Mouse (Mus musculus): ENCODE measurements around the gene Fam219b.

The Fam219b gene

DNA sequence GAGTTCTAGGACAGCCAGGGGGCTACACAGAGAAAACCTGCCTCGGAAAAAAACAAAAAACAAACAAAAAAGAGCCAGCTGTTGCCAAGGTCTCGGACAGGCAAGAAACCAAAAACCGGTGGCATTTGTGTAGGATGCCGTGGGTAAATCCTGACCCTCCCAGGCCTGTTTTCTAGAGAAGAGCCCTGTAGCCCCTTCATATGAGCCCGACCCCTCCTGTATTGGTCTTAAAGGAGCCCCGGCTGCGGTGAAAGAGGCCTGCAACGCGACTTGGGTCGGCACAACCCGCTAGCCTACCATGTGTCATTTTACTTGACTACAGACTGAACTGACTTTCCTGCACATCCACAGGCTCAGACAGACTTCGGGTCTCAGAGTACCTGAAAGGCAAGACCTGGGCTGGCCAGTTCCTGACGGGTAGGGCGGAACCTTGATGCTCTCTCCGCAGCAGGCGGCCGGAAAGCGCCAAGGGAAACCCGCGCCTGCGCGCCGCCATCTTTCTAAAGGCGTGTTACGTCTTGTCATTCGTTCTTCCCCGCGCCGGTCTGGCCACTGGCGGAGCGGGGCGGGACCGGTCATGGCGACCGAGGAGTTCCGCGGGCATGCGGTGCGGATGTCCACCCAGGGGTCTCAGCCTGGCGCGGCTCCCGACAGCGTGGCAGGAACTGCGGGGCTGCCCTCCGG lies at the start of gene Fam219b:
Gene Fam219b (plus strand): TSS at position 485 of the 684 bp plus-strand sequence.
- DNase-seq (ENCODE audit: low spot score): peak; percentile 89

DNA sequence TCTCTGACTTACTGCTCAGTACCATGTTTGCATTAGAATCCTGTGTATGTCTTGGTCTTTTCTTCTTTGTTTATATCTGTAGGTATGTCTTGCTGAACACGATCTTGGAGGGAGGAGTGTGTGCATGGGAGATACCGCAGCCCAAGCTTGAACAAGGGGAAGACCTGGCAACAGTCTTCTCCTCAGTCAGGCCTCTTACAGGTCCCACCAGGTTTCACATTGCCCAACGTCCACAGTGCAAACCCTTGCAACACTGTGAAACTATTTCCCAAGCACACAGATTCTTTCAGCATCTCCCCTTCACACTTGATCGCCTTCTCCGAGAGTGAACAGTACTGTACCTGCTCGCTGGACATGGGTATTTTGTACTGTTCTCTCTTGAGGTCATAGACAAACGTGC lies 49.5 kb upstream of the Fam219b start:
- DNase-seq (ENCODE audit: low spot score): no peak

DNA sequence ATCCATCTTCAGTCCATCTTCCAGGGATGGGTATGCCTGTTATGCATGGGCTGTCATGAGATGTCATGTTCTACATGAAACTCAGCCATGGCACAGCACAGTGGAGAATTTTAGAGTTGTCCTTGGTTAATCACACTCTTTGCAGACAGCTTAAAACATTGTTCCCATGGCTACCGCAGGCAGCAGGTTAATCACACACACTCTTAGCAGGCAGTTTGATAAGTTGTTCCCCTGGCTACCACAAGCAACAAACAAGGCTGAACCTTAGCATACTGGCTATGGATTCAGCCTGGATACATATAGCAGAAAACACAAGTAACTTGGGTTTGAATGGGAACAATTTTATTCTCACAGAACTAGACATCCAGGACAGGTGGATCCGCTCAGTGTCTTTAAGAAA lies 43.8 kb upstream of the Fam219b start:
- no peak for DNase-seq (ENCODE audit: low spot score)

DNA sequence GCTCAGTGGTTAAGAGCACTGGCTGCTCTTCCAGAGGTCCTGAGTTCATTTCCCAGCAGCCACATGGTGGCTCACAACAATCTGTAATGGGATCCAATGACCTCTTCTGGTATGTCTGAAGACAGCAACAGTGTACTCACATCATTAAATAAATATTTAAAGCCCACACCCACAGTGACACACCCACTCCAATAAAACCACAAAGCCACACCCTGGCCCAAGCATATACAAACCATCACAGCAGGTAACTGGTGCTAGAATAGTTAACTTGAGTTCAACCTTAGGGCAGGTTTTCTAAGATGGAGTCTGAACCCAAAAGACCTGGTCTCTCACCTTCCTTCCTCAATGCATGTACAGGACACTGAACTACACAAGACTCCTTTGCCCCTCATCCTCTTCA lies 42.4 kb upstream of the Fam219b start:
- DNase-seq (ENCODE audit: low spot score): no peak

DNA sequence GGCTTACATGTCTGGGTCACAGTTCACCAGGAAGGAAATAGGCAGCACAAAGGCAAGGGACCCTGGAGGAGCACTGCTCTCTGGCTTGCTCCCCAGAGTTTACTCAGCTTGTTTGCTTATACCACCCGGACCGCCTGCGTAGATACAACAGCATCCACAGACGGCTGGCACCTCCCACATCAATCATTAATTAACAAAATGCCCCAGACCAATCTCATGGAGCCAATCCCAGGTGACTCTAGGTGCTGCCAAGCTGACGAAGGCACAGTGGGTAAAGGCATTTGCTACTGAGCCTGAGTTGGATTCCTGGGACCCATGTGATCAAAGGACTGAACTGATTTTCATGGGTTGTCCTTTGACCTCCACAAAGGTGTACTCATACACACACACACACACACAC lies 40.1 kb upstream of the Fam219b start:
- DNase-seq (ENCODE audit: low spot score): no peak

DNA sequence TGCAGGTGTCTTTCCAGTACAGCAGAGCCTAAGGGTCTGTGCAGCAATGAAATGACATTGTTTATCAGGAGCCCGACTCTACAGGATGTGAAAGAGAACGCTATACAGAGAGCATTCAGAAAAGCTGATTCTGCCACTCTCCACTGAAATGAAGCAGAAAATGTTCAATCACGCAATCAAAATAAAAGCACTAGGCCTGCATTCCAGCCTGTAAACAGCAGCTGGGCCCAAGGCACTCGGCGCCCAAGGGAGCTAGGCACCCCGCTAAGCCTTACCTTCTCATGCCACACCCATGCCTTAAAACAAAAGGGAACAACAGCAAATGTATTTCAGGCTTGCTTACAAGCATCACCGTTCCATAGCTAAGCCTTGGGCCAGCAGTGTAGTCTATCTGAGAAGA lies 38.8 kb upstream of the Fam219b start:
- DNase-seq (ENCODE audit: low spot score): no peak

DNA sequence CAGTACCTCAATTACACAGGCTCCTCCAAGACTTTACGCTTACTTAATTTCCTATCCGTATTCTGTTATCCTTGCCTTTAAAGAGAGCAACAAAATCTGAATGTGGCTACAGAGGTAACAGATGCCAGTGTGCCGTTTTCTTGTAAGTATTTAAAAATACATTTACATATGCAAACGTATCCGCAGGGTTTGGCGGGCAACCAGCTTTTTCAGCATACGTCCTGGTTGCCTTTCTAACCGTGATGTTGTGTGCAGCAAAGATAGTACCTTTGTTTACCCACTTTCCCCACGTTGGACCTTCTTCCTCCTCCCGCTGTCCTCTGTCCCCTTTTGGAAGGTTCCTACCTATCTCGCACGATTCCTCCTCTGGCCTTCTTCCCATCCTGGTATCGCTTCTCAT lies 35.9 kb upstream of the Fam219b start:
- no peak for DNase-seq (ENCODE audit: low spot score)

DNA sequence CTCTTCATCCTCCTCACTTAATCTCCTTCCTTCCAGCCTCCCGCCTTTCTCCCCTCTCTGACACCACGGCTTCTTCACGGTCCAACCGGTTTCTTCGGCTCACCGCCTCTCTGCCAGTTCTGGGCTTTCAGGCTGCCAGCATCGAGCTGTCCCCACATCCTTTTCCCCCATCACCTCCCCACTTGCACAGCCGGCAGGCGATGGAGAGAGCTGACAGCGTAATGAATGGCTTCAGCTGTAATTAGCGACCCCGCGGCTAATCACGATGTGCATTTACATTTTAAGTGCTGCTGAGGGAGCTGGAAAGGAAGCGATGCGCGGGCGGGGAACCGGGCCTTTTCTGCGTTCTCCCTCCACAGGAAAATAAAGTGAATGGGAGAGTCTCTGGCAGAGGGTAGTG lies 35.5 kb upstream of the Fam219b start:
- no peak for DNase-seq (ENCODE audit: low spot score)

DNA sequence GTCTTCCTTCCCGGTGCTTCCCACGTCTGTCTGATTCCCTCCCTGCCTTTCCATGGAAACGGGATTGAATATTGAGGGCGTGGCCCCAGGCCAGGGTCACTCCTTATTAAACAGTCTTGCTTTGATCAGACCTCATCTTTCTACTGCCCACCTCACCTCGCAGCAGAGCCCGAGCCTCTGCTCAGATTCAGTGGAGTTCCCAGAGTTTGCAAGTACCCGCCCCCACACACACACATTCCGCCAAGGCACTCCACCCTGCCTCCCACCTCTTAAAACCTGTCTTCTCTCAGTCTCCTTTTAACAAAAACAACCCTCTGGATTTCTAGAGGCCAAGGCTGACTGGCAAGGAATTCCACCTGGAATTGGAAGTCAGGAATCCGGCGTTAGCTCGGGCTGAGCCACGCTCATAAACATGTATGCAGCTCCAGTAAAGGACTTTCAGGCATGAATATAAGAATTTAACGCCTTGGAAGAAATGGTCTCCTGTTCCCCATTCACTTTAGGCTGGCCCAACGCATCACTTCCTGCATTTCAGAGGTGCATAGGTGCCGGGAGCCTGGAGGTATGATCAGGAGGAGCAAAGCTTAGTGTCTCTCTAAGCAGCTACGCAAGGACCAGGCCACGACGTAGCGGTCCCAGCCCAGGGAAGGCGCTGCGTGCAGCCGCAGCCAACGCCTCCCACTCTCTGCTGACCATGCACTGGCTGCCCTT lies 34.3 kb upstream of the Fam219b start:
- DNase-seq (ENCODE audit: low spot score): no peak

DNA sequence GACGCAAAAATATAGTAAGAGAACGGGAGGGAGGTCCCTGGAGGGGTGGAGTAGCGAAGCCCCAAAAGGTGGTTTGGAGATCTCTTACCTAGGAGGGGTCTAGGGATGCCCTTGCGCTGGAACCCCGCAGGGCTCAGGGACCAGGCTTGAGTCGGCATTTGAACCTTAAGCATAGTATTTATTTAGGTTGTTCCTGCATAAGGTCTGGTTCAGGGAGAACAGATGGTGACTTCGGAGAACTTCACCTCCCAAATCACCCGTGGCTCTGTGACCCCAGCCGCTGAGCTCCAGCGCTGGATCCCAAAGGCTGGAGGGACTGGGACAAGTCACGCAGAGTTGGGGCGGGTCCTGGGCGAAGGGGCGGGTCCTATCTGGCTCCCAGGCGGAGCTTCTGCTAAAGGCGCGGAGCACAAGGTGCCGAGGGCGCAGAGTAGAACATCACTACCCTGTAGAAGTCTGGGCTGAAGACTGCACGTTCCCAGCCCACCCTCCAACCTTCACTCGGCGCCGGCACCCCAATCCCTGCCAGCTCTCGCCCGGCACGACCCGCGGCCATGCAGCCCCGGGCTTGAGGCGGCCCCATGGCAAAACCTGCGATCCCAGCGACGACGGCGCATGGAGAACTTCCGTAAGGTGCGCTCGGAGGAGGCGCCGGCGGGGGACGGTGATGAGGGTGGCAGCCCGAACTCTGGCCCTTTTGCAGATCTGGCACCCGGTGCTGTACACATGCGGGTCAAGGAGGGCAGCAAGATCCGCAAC lies 33.5 kb upstream of the Fam219b start, which contains the start of gene Rpp25:
Gene Rpp25 (plus strand): TSS at position 405 of the 759 bp plus-strand sequence.
- peak; percentile 55 for DNase-seq (ENCODE audit: low spot score)

DNA sequence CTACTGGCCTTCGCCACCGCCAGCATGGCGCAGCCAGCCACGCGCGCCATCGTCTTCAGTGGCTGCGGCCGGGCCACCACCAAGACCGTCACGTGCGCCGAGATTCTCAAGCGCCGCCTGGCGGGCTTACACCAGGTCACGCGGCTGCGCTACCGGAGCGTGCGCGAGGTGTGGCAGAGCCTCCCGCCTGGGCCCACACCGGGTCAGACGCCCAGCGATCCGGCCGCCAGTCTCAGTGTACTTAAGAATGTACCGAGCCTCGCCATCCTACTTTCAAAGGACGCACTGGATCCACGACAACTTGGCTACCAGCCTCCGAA lies 33.0 kb upstream of the Fam219b start:
- DNase-seq (ENCODE audit: low spot score): peak; percentile 47

DNA sequence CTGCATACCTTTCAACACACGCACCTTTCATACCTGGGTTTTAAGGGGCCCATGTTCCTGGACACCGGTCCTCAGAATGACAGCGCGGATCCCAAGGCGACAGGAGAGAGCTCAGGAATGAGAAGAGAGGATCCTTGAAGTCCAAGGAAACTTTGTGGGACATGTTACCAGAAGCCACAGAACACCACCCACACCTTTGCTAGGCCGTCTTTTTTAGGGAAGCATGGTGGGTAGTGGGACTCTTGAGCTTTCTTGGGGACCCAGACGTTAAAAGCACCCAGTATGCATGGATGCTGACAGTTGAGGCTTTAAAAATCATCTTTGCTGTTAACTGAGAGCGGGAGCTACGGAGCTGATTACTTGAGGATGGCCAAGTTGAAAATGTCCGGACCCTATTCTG lies 32.4 kb upstream of the Fam219b start:
- DNase-seq (ENCODE audit: low spot score): no peak

DNA sequence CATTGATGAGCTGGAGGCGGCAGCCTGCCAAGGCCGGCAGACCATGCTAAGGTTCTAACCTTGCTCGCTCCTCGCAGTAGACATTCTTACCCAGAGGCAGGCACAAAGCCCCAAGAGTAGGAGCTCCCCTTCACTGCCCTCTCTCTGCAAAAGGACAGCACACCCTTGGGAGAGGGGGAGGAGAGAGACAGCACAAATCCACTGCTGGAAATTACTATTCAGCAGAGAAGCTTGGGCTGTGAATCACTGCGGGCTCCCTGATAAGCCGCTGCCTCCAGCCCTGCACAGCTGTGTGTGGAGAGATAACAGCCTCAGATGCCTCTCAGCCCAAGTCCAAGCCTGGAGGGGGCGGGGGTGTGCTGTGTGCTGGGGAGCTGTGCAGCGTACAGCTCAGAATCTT lies 31.6 kb upstream of the Fam219b start:
- peak; percentile 42 for DNase-seq (ENCODE audit: low spot score)

DNA sequence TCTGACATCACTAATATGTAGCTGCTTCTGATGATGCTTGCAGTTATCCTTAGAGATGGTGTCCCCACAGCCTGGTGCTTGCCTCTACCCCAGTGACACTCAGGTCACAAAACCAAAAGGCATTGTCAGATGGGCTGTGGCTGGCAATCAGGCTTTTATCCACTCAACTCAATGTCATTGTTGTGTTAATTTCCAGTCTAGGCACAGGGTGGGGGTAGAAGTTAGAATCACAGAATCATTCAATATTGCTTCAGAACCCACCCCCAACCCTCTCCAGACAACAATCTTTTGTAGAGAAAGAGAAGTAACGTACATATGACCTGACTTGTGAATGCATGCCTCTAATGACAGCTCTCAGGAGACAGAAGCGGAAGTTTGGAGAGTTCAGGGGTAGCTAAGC lies 26.8 kb upstream of the Fam219b start:
- DNase-seq (ENCODE audit: low spot score): no peak

DNA sequence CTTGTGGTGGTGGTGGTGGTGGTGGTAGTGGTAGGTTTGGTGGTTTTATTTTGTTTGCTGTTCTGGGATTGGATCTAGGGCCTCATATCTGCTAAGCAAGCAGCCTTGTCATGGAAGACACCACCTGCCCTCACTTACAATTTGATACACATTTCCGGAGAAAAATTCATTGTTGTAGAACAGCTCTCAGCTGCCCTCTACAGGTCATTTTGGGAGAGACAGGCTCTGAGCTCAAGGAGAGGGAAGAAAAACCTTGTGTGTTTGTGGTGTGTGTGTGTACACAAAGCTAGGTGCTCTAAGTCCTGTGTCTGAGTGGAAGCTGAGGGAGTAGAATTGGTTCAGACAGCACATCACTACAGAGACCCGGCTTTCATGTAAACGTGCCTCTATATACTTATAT lies 20.2 kb upstream of the Fam219b start:
- peak; percentile 58 for DNase-seq (ENCODE audit: low spot score)

DNA sequence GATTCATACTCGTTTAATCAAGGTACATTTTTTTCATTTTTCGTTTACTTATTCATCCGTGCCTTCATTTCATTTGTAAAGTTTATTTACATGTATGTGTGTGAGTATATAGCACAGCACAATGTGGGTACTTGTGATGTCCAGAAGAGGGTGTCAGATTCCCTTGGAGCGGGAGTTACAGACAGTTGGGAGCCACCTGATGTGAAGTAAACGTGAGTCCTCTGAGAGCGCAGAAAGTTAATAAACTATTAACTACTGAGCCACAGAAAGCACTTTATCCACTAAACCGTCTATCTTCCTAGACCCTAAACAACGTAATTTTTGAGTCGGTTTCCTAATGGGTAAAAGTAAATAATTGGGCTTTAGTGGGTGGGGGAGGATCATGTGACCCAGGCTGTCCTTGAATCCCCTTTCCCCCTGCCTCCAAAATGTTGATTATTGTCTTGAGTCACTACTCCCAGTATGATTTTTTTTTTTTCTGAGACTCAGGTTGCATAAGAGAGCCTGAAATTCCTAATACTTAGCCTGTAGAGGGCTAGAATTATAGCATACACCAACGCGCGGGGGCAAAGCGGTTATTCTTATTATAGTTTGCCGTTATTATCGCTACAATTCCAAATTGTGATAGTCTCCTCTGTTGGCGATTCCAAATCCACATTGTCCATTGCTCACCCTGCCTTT lies 16.8 kb upstream of the Fam219b start:
- DNase-seq (ENCODE audit: low spot score): no peak

DNA sequence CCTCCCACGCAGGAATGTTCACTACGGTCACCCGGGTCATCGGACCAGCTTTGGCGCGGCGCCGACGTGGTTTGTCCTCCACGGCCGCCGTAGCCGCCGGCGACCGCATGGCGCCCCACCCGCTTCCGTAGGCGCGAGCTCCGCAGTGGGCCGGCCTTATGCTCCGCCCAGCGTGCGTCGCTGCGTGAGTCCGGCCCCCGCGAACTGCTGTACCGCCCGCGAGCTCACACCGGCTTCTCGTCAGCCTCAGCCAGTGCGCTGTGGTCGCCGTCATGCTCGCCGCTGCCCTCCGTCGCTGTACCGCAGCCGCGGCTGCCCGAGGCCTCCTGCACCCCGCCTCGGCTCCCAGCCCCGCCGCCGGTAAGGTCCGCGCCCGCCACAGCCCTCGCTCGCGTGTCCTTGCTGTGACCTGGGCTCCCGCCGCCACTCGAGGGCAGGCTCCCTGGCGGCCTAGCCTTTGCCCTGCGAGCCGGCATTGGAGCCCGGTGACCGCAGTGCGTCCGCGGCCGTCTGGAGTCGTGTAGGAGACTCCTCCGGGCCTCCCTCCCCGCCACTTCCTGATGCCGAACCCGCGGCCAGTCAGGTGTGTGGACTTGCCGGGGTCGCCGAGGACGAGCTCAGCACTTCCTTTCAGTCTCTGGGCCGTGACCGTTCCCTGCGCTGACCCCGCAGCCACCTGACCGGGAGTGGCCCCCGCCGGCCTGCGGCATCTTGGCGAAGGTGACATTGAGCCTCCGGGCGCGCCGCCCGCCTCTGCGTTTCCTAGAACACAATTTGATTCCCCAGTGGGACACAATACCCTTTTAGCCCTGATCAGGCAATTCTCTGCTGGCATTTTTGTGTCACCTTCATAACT lies 16.0 kb upstream of the Fam219b start, which contains the start of gene Cox5a:
Gene Cox5a (plus strand): TSS at position 219 of the 856 bp plus-strand sequence.
- peak; percentile 92 for DNase-seq (ENCODE audit: low spot score)

DNA sequence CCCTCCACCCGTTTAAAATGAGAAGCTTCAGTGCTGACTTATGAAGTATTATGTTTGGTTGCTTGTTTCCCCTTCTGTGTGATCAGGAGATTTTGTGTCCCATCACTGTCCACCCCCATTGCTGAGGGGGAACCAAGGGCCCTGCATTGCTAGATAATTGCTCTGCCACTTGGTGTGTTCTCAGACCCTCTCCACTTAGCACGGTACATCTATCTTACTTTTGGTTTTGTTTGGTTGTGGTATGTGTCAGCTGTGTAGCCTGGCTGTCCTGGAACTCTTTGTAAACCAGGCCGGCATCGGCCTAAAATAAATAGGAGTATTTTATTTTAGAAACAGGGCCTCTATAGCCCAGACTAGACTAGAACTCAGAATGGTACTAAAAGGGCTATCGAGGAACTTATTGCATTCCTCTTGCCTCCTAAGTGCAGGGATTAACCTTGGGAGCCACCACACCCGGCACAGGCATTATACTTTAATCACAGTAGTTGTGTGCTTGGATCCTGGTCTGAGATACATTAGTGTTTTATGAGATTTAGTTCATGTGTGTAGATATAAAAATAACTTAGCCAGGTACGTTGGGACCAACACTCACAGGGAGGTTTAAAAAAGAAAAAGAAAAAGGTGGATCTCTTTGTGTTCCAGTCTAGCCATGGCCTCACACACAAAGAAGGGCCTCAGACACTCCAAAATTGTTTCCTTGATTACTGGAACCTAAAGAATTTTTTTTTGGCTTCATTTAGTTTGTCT lies 15.0 kb upstream of the Fam219b start:
- DNase-seq (ENCODE audit: low spot score): no peak

DNA sequence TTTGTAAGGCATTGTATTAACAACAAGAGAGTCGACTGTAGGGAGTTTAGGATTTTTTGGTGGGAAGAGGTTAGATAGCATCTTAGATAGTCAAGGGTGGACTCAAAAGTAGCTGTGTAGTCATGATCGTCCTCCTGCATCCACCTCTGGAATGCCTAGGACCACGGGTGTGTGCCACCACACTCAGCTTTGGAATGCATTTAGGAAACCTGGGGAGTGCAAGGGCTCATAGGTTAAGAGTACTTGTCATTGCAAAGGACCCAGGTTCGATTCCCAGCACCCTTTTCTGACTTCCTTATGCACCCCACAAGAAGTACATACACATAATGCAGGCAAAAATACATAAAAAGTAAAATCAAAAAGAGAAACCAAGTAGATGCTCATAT lies 14.5 kb upstream of the Fam219b start:
- no peak for DNase-seq (ENCODE audit: low spot score)

DNA sequence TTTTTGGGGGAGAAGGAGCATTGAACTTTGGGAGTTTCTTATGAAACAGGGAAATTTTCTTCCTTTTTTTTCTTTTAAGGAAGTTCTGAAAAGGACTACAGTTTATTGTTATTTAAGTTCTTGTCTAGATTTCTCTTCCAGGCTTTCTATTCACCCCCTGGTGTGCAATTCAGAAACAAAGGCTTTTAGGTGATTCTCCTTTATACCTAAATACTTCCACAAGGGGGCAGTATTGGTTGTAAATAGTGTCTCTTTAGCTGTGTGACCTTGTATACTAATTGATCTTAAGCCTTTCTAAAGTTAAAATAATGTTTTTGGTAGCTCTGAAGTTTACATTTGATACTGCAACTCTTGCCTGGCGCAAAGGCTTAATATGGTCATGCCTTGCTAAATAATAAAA lies 13.6 kb upstream of the Fam219b start:
- no peak for DNase-seq (ENCODE audit: low spot score)

DNA sequence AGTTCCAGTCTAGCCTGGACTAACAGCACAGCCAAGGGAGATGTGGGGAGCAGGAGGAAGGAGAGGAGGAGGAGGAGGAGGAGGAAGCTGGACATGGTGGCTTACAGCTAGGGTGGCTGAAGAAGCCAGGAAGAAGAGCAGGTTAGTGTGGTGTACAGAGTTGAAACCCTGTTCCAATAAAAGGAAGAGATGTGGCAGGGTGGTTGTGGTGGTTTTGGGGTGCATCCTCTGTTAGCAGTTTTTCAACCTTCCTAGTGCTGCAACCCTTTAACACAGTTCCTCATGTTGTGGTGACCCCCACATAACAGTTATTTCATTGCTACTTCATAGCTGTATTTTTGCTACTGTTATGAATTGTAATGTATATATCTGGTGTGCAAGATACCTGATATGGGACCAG lies 12.9 kb upstream of the Fam219b start:
- DNase-seq (ENCODE audit: low spot score): no peak
